Mouse (Mus musculus) midbrain, embryonic 11.5 days (tissue): ENCODE results near the gene Timmdc1. TPM values are rescaled to one million over a fixed set of nuclear protein-coding genes. Genes with fewer than 3 reads are reported as not detected.
A peak's percentile ranks its signal among the peaks of the same experiment; 100 is the strongest.

Experiments used
- ATAC-seq: fragments of 200-750 bp; cut with Nextera tagmentation; 2 replicates; pipeline ENCODE4 v1.8.0; 2017; ENCODE audit warnings: moderate TSS enrichment, moderate library complexity; ENCODE audit not compliant: low FRiP score
- DNase-seq: peaks from one replicate; pipeline ENCODE4 v3.0.0; 2015; ENCODE audit warnings: low spot score; ENCODE audit errors: missing footprints
- H3K27ac ChIP-seq: fragments of 300-500 bp; sonication (generic); 2 replicates; pipeline ENCODE4 v1.5.1; 2014; ENCODE audit warnings: low read depth, low read length
- H3K27me3 ChIP-seq: fragments of 300-500 bp; sonication (generic); 2 replicates; pipeline ENCODE4 v1.6.1; 2014; ENCODE audit warnings: mild to moderate bottlenecking, low read length, moderate library complexity, mixed read lengths; ENCODE audit not compliant: control insufficient read depth, insufficient read depth
- H3K36me3 ChIP-seq: fragments of 300-500 bp; sonication (generic); 2 replicates; pipeline ENCODE4 v1.6.1; 2014; ENCODE audit warnings: mild to moderate bottlenecking, low read length, moderate library complexity, mixed read lengths; ENCODE audit not compliant: control insufficient read depth, insufficient read depth
- H3K4me1 ChIP-seq: fragments of 300-500 bp; sonication (generic); 2 replicates; pipeline ENCODE4 v1.6.1; 2014; ENCODE audit warnings: low read length; ENCODE audit not compliant: control insufficient read depth, insufficient read depth
- H3K4me2 ChIP-seq: fragments of 300-500 bp; sonication (generic); 2 replicates; pipeline ENCODE4 v1.6.1; 2014; ENCODE audit warnings: mild to moderate bottlenecking, moderate library complexity
- H3K4me3 ChIP-seq: fragments of 300-500 bp; sonication (generic); 2 replicates; pipeline ENCODE4 v1.5.1; 2014; ENCODE audit warnings: low read depth, low read length
- H3K9ac ChIP-seq: fragments of 300-500 bp; sonication (generic); 2 replicates; pipeline ENCODE4 v1.6.1; 2014; ENCODE audit warnings: low read length
- H3K9me3 ChIP-seq: fragments of 300-500 bp; sonication (generic); 2 replicates; pipeline ENCODE4 v1.6.1; 2016; ENCODE audit warnings: low read length; ENCODE audit not compliant: control insufficient read depth
- WGBS: fragments of 180-500 bp; shearing (Covaris S2); extraction: QIAGEN DNeasy Blood & Tissue Kit; methylation state at CpG from one replicate; pipeline ENCODE4 v1.1.7; 2014; 5-methylcytosine and 5-hydroxymethylcytosine counted together
- polyA plus RNA-seq: library from polyadenylated mRNA; unstranded; fragments of >200 nt; fragmentation: Nextera tagmentation; extraction: Ambion mirVana; gene quantifications from 2 replicates; pipeline ENCODE4 v1.2.1, GENCODE M21; 2014

The Timmdc1 gene
- polyA plus RNA-seq, 1 experiment from 2014 or later = 27.6 TPM

DNA sequence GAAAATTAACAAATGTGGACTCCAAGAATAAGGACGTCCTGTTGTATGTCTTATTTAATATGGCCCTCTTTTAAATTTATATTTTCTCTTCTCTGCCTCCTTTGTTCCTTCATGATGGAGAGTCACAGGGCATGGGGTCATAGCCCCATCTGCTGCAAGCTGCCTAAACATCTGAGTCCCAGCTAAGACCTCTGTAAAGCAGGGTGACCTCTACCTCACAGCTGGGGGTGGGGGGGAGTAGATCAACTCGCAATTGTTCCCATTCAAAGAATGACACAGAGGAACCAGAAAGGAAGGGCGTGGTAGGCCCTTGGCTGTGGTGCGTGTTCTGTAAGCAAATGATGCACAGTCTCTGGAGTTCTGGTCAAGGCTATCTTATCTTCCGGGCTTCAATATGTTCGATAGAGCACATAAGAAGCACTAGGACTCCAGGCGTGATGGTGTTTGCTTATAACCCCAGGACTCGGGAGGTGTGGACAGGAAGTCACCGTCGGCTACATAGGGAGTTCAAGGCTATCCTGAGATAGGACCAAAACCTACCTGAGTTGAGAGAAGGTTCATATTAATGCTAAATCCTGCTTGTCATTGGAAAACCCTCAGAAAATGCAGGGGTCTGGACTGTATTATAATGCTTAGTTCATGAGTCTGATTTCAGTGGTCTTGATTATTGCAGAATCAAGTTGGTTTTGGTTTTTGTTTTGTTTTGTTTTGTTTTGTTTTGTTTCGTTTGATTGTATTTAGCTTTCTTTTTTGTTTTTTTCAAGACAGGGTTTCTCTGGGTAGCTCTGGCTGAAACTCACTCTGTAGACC is 50.6 kb downstream of the Timmdc1 start:
- WGBS = 78% methylated on average over 11 of the region's 11 CpGs
- Histone ChIP-seq H3K36me3 (no peaks in the 10 kb centered on the region), H3K27me3 (no peaks in the 10 kb centered on the region), H3K27ac (no peak overlapping the region), H3K9ac (no peak overlapping the region), H3K9me3 (no peaks in the 10 kb centered on the region), H3K4me1 (0 out of 2 replicates have a peak, but pooled peaks cover 2% of the 10 kb centered on the region), H3K4me2 (no peak overlapping the region), H3K4me3 (no peak overlapping the region)
- DNase-seq (peak; percentile 10), ATAC-seq (no peak)

DNA sequence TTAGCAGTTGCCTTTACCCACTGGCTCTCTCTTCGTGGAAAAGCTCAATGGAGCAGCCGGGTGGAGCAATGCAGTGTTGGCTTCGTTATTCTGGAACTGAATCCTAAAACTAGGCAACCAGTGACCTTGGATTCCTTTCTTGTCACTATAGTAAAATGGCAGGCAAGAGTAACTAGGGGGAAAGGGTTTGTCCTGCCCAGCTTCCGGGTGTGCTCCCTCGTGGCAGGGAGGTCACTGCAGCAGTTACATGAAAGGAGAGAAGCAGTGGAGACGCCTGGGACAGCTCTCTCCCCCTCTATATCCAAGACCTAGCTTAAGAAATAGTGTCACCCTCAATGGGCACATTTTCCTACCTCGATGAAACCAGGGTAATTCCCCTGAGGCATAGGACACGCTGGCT is 53.0 kb downstream of the Timmdc1 start:
- 78% methylated on average over 8 of the region's 8 CpGs for WGBS
- ATAC-seq (no peak), DNase-seq (peak; percentile 33)
- no peak overlapping the region for H3K4me3 ChIP-seq
- H3K4me2 ChIP-seq = no peak overlapping the region
- H3K9ac ChIP-seq = no peak overlapping the region
- no peaks in the 10 kb centered on the region for H3K36me3 ChIP-seq
- H3K27ac ChIP-seq = no peak overlapping the region
- no peaks in the 10 kb centered on the region for H3K4me1 ChIP-seq
- no peaks in the 10 kb centered on the region for H3K27me3 ChIP-seq
- no peaks in the 10 kb centered on the region for H3K9me3 ChIP-seq

GRCm38 (mm10) chr16:38468706-38469018 is 53.8 kb downstream of the Timmdc1 start:
- peak; percentile 37 for DNase-seq
- 27% methylated on average over 3 of the region's 3 CpGs for WGBS
- Histone ChIP-seq H3K36me3 (no peaks in the 10 kb centered on the region), H3K4me3 (no peak overlapping the region), H3K4me1 (no peaks in the 10 kb centered on the region), H3K27ac (no peak overlapping the region), H3K9me3 (no peaks in the 10 kb centered on the region), H3K4me2 (no peak overlapping the region), H3K9ac (no peak overlapping the region), H3K27me3 (no peaks in the 10 kb centered on the region)
- ATAC-seq = no peak

GRCm38 (mm10) chr16:38467917-38468705 is 54.4 kb downstream of the Timmdc1 start:
- H3K36me3 ChIP-seq = no peaks in the 10 kb centered on the region
- H3K27ac ChIP-seq = no peak overlapping the region
- H3K4me1 ChIP-seq = no peaks in the 10 kb centered on the region
- no peaks in the 10 kb centered on the region for H3K27me3 ChIP-seq
- H3K9me3 ChIP-seq = no peaks in the 10 kb centered on the region
- WGBS = 83% methylated on average over 8 of the region's 8 CpGs
- no peak for ATAC-seq
- H3K4me2 ChIP-seq = no peak overlapping the region
- no peak overlapping the region for H3K9ac ChIP-seq
- DNase-seq = peak; percentile 44
- no peak overlapping the region for H3K4me3 ChIP-seq

DNA sequence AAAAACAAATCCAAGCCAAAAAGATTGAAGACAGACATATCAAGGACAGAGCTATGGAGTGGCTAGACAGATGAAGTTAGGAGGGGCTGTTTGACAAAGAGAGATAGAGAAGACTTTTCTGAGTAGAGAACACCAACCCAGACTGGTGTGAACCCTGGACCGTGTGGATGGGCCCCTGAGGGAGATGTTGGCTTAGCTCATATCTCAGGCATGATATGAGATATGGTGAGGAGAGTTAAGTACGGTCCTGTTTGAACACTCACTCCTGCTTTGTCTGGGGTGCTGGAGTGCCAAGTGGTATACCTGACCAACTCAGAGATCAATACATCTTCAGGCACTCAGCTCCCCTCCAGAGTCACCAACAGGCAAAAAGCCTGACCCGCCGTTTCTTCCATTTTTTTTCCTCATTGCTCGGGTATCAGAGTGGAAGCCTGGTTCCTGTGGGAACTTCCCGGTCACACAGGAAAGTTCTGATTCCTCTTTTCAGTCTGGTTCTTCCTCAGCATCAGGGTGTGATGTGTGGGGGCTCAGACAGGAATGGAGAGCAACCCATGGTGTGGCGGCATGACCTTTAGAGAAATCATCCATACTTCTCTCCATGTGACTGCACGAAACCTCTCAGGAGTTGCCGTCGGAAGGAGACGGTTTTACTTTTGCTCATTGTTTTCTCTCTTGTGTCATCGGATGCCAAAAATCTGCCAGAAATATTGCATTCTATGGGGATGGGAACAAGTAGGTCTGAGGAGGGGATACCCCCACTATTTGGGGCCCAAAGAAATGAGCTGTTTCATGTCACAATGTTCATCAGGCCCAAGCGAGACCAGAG is 55.2 kb downstream of the Timmdc1 start:
- ATAC-seq = no peak
- Histone ChIP-seq H3K4me1 (no peaks in the 10 kb centered on the region), H3K4me3 (no peak overlapping the region), H3K27ac (no peak overlapping the region), H3K27me3 (no peaks in the 10 kb centered on the region), H3K9ac (no peak overlapping the region), H3K4me2 (no peak overlapping the region), H3K36me3 (no peaks in the 10 kb centered on the region), H3K9me3 (no peaks in the 10 kb centered on the region)
- WGBS = 87% methylated on average over 13 of the region's 13 CpGs
- DNase-seq = no peak

DNA sequence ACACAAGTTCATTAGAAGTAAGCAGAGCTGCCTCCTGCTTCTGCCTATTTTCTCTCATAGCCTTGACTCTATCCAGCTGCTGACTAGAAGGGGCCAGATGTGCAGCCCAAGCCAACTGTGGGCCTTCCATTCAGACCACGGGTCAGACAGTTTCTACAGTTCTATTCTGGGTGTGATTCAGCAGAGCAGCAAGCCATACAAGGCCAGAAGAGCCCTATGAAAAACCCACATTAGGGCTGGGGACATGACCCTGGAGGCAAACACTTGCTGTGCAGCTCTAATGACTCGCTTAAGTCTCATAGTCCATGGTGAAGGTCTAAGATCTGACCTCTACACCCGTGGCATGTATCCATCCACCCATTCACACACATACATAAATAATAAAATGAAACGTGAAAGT is 56.4 kb downstream of the Timmdc1 start:
- Histone ChIP-seq H3K9ac (no peak overlapping the region), H3K27me3 (no peaks in the 10 kb centered on the region), H3K27ac (no peak overlapping the region), H3K4me2 (no peak overlapping the region), H3K9me3 (no peaks in the 10 kb centered on the region), H3K4me3 (no peak overlapping the region), H3K4me1 (no peaks in the 10 kb centered on the region), H3K36me3 (no peaks in the 10 kb centered on the region)
- DNase-seq (no peak), ATAC-seq (no peak)
- 86% methylated on average over 4 of the region's 4 CpGs for WGBS

DNA sequence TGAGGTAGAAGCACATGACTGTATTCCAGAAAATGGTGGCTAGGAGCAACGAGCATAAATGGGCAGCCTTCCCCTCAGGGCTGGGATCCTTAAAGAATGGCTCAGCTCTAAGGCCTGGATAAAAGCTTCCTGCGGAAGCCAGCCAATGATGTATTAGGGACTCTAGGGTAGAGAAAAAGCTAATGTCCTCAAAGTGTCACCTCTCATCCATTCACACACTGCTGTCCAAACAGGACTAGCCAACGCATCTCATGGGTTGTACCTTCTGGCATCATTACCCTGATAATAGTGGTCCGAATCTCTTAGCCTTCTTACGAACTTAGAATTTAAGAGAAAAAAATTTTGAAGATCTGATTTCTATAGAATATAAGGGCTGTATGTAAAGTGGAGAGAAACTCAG is 59.2 kb downstream of the Timmdc1 start:
- H3K36me3 ChIP-seq = no peaks in the 10 kb centered on the region
- H3K4me1 ChIP-seq = no peaks in the 10 kb centered on the region
- no peak overlapping the region for H3K27ac ChIP-seq
- no peak overlapping the region for H3K9ac ChIP-seq
- H3K9me3 ChIP-seq = no peaks in the 10 kb centered on the region
- no peak for ATAC-seq
- no peak overlapping the region for H3K4me3 ChIP-seq
- whole genome bisulfite sequencing = 90% methylated on average over 5 of the region's 5 CpGs
- H3K4me2 ChIP-seq = no peak overlapping the region
- peak; percentile 14 for DNase-seq
- no peaks in the 10 kb centered on the region for H3K27me3 ChIP-seq

DNA sequence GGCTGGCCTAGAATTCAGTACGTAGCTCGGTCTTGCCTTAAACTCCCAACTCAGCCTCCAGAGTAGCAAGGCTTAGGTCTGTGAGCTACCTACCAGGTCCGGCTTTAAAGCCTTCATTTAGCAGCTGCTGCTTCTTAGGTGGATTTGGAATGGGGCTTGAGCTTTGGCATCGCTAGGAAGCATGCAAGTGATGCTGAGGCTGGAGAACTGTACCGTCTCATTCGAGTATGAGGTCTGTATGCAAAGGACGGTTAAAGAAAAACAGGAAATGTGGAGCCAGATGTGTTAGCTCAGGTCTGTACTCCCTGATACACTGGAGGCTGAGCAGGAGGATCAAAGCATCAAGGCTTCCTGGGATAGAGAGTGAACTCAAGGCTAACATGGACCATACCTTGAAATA is 60.3 kb downstream of the Timmdc1 start:
- no peak overlapping the region for H3K4me2 ChIP-seq

GRCm38 (mm10) chr16:38461749-38462148 is 60.7 kb downstream of the Timmdc1 start:
- Histone ChIP-seq H3K27ac (no peak overlapping the region), H3K4me2 (no peak overlapping the region), H3K9ac (no peak overlapping the region), H3K36me3 (no peaks in the 10 kb centered on the region), H3K27me3 (no peaks in the 10 kb centered on the region), H3K4me3 (no peak overlapping the region), H3K9me3 (no peaks in the 10 kb centered on the region), H3K4me1 (no peaks in the 10 kb centered on the region)
- WGBS = 87% methylated on average over 8 of the region's 8 CpGs
- no peak for ATAC-seq
- DNase-seq = no peak

More for the DNA sequence above, 60.3 kb downstream of the Timmdc1 start:
- ATAC-seq (no peak), DNase-seq (no peak)
- H3K4me3 ChIP-seq = no peak overlapping the region
- H3K9me3 ChIP-seq = no peaks in the 10 kb centered on the region
- 84% methylated on average over 7 of the region's 7 CpGs for WGBS
- no peak overlapping the region for H3K27ac ChIP-seq
- H3K36me3 ChIP-seq = no peaks in the 10 kb centered on the region
- no peak overlapping the region for H3K9ac ChIP-seq
- no peaks in the 10 kb centered on the region for H3K27me3 ChIP-seq
- no peaks in the 10 kb centered on the region for H3K4me1 ChIP-seq
